22 mouse cellular contexts compared by ENCODE assay signal in genomic region chr19:47542441-47542840, GRCm38 (mm10). TPM values are rescaled to one million over a fixed set of nuclear protein-coding genes. Genes with fewer than 3 reads are reported as not detected.
DNase-seq lines count a peak whose midpoint lies in the region; ATAC-seq and TF ChIP-seq lines count a peak whose summit lies in the region.
"Had no signal": no experiment of that assay in that cellular context is flagged by ENCODE, and none has a peak within 500 bp of the region (broad histone marks: within the 10 kb centered on the region; RNA-seq: fewer than 3 reads in every experiment).

No protein-coding gene starts in this region.

- no peaks in the 10 kb centered on the region for H3K27me3 ChIP-seq in forebrain, postnatal 0 days (ENCODE audit: insufficient read depth, low read length)
- no peaks in the 10 kb centered on the region for H3K27me3 ChIP-seq in forebrain, embryonic 11.5 days (ENCODE audit: control insufficient read depth, insufficient read depth, low read length)
- H3K27me3 ChIP-seq in heart, embryonic 15.5 days: no peaks in the 10 kb centered on the region
- H3K27me3 ChIP-seq: hindbrain, embryonic 12.5 days; neural tube, embryonic 15.5 days had no signal

- no peak overlapping the region for H3K4me2 ChIP-seq in forebrain, postnatal 0 days (ENCODE audit: low read depth)
- H3K4me2 ChIP-seq in forebrain, embryonic 11.5 days (ENCODE audit: low read depth, low read length, severe bottlenecking): no peak overlapping the region
- 0 out of 2 replicates have a peak overlapping the region, but pooled peaks have one; percentile 20 for H3K4me2 ChIP-seq in heart, embryonic 15.5 days
- H3K4me2 ChIP-seq: hindbrain, embryonic 12.5 days; liver, embryonic 13.5 days; midbrain, embryonic 12.5 days; neural tube, embryonic 15.5 days had no signal

- H3K4me3 ChIP-seq in forebrain, postnatal 0 days (ENCODE audit: low read depth, low read length): no peak overlapping the region
- H3K4me3 ChIP-seq in forebrain, embryonic 11.5 days (ENCODE audit: low read depth, low read length): no peak overlapping the region
- no peak overlapping the region for H3K4me3 ChIP-seq in heart, embryonic 15.5 days
- H3K4me3 ChIP-seq: gastrocnemius, adult 2 months; hindbrain, embryonic 12.5 days; liver, embryonic 13.5 days; midbrain, embryonic 12.5 days; neural tube, embryonic 15.5 days had no signal

- H3K36me3 ChIP-seq in forebrain, postnatal 0 days (ENCODE audit: insufficient read depth): no peaks in the 10 kb centered on the region
- no peaks in the 10 kb centered on the region for H3K36me3 ChIP-seq in forebrain, embryonic 11.5 days (ENCODE audit: control insufficient read depth, insufficient read depth, low read length)
- no peaks in the 10 kb centered on the region for H3K36me3 ChIP-seq in heart, embryonic 15.5 days
- H3K36me3 ChIP-seq: hindbrain, embryonic 12.5 days; liver, embryonic 13.5 days; midbrain, embryonic 12.5 days; neural tube, embryonic 15.5 days had no signal

- peak; percentile 20 for DNase-seq in forebrain, postnatal 0 days
- no peak for DNase-seq in forebrain, embryonic 11.5 days (ENCODE audit: low spot score)
- DNase-seq in heart, postnatal 14 days: no peak
- DNase-seq in layer of hippocampus, postnatal 14 days (ENCODE audit: low spot score in 2 of 2): peak; percentile 14 to 46
- DNase-seq in layer of hippocampus, postnatal 10 days (ENCODE audit: low spot score in 2 of 2): no peak
- DNase-seq in telencephalon, adult 2 months (ENCODE audit: low read depth, low spot score): peak; percentile 45
- DNase-seq: adrenal gland, postnatal 10 days; cerebellum, adult 8-10 months; cerebellum, postnatal 36 days; gastrocnemius, adult 2 months; kidney, adult 18-20 months; liver, embryonic 13.5 days; lung, adult 2 months; lung, postnatal 14 days; right cerebral cortex, adult 18-20 months; thymus, adult 2 months; thymus, postnatal 4 days had no signal

- TF ChIP-seq CTCF in forebrain, postnatal 0 days (IDR thresholded peaks at IDR 0.05; ENCODE audit: low read depth): no peak

- 50% methylated on average over 7 of the region's 7 CpGs for WGBS in forebrain, postnatal 0 days
- whole genome bisulfite sequencing in forebrain, embryonic 11.5 days: 85% methylated on average over 7 of the region's 7 CpGs
- WGBS in heart, embryonic 15.5 days: 47% methylated on average over 7 of the region's 7 CpGs

- ATAC-seq in forebrain, postnatal 0 days: peak; percentile 65
- ATAC-seq in forebrain, embryonic 11.5 days (replicated peaks; ENCODE audit: low FRiP score): no peak
- no peak for ATAC-seq in heart, embryonic 15.5 days (replicated peaks; ENCODE audit: insufficient number of reproducible peaks, insufficient read depth, low FRiP score, low read depth)

- no peaks in the 10 kb centered on the region for H3K9me3 ChIP-seq in forebrain, postnatal 0 days (ENCODE audit: low read length)
- no peaks in the 10 kb centered on the region for H3K9me3 ChIP-seq in forebrain, embryonic 11.5 days (ENCODE audit: control insufficient read depth, low read length)
- no peaks in the 10 kb centered on the region for H3K9me3 ChIP-seq in heart, embryonic 15.5 days (replicated peaks)
- H3K9me3 ChIP-seq: hindbrain, embryonic 12.5 days; liver, embryonic 13.5 days; midbrain, embryonic 12.5 days; neural tube, embryonic 15.5 days had no signal

- H3K4me1 ChIP-seq in forebrain, postnatal 0 days (ENCODE audit: insufficient read depth): peaks cover 4% of the 10 kb centered on the region
- H3K4me1 ChIP-seq in forebrain, embryonic 11.5 days (replicated peaks; ENCODE audit: control insufficient read depth, insufficient read depth, low read length): peaks cover 2% of the 10 kb centered on the region; the same call in 1 of the 2 replicates
- peaks cover 22% of the 10 kb centered on the region for H3K4me1 ChIP-seq in heart, embryonic 15.5 days (replicated peaks)

- no peak overlapping the region for H3K9ac ChIP-seq in forebrain, postnatal 0 days
- no peak overlapping the region for H3K9ac ChIP-seq in forebrain, embryonic 11.5 days (ENCODE audit: low read length)
- no peak overlapping the region for H3K9ac ChIP-seq in heart, embryonic 15.5 days
- H3K9ac ChIP-seq: hindbrain, embryonic 12.5 days; liver, embryonic 13.5 days; midbrain, embryonic 12.5 days; neural tube, embryonic 15.5 days had no signal

- intact Hi-C loops in heart, postnatal 14 days (cut with DNase I): no loop called here

- no peak overlapping the region for H3K27ac ChIP-seq in forebrain, postnatal 0 days (ENCODE audit: low read depth, low read length)
- H3K27ac ChIP-seq in forebrain, embryonic 11.5 days (ENCODE audit: low read depth, low read length): no peak overlapping the region
- H3K27ac ChIP-seq in heart, embryonic 15.5 days: peak overlapping the region; percentile 38
- H3K27ac ChIP-seq: gastrocnemius, adult 2 months; hindbrain, embryonic 12.5 days; kidney, postnatal 0 days; liver, embryonic 13.5 days; midbrain, embryonic 12.5 days; neural tube, embryonic 15.5 days had no signal

RNA-seq across cellular contexts. Expression of gene Stn1, which starts 5.1 kb away (rescaled TPM):
- 17.1 and 19.6 TPM in 2 replicates for total RNA-seq in forebrain, postnatal 0 days (2014; rRNA removed)
- polyA plus RNA-seq in forebrain, postnatal 0 days (2015; fragmentation: Nextera tagmentation; extraction: Ambion mirVana): 20.9 and 22.7 TPM in 2 replicates
- polyA plus RNA-seq in forebrain, embryonic 11.5 days (2014; fragmentation: Nextera tagmentation; extraction: Ambion mirVana): 54.0 and 54.9 TPM in 2 replicates
- 29.0 and 36.1 TPM in 2 replicates for polyA plus RNA-seq in heart, embryonic 15.5 days (2015; fragmentation: Nextera tagmentation; extraction: Ambion mirVana)
- total RNA-seq in heart, postnatal 14 days (2021): 10 to 100 TPM; 17.3 to 17.8 TPM
- total RNA-seq in layer of hippocampus, postnatal 14 days (2021): 10 to 100 TPM; 18.5 to 21.1 TPM
- total RNA-seq in layer of hippocampus, postnatal 10 days (2021): 10 to 100 TPM; 20.1 to 23.9 TPM

RNA-seq across cellular contexts. Expression of gene Slk, which starts 37.0 kb away (rescaled TPM):
- 24.5 and 28.4 TPM in 2 replicates for total RNA-seq in forebrain, postnatal 0 days (2014; rRNA removed)
- polyA plus RNA-seq in forebrain, postnatal 0 days (2015; fragmentation: Nextera tagmentation; extraction: Ambion mirVana): 3.1 and 3.8 TPM in 2 replicates
- polyA plus RNA-seq in forebrain, embryonic 11.5 days (2014; fragmentation: Nextera tagmentation; extraction: Ambion mirVana): 13.8 and 14.1 TPM in 2 replicates
- 12.6 and 14.2 TPM in 2 replicates for polyA plus RNA-seq in heart, embryonic 15.5 days (2015; fragmentation: Nextera tagmentation; extraction: Ambion mirVana)
- 100 to 1,000 TPM; 103 TPM for total RNA-seq in heart, postnatal 14 days (2021)
- 10 to 100 TPM; 56.5 to 60.7 TPM for total RNA-seq in layer of hippocampus, postnatal 14 days (2021)
- total RNA-seq in layer of hippocampus, postnatal 10 days (2021): 10 to 100 TPM; 40.0 to 44.3 TPM

Comparison
In these comparisons a context has a peak if more than half of its experiments do, and no peak if none do; other contexts are left out.
1. DNase-seq: peak in forebrain, postnatal 0 days (single experiment), layer of hippocampus, postnatal 14 days (2 of 2) and telencephalon, adult 2 months (single experiment); none in forebrain, embryonic 11.5 days (single experiment), heart, postnatal 14 days (0 of 2) and layer of hippocampus, postnatal 10 days (0 of 2).